Comparison of ENCODE assay signal across 10 mouse cellular contexts in the genomic region with DNA sequence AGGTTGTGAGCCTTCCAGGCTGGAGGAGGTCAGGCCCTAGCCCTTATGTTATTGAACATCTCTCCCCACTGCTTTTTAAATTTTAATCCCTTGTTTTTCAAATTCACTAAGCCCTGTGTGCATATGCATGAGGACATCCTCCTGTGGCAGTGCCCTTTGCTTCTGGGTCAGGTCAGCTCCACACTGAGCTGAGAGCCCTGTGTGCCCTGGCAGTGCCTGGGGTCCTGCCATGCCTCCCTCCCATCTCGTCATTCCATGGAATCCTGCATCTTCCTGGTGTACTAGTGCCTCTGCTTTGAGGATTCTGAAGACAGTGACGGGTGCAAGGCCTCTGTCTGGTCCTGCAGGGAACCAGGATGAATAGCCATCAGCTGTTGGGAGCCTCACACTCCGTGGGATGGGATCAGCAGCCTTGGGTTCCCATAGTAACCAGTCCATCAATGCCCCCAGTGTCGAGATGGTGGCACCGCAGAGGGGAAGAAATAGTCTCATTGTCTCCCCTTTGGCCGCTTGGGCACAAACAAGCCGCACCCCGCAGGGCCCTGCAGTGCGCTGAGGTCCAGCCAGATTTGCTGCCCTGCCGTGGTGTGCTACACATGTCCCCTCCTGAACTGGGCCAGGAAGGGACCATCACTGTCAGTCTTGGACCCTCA. TPM values are rescaled to one million over a fixed set of nuclear protein-coding genes. Genes with fewer than 3 reads are reported as not detected.
DNase-seq lines count a peak whose midpoint lies in the region; ATAC-seq lines count a peak whose summit lies in the region.
"Had no signal": no experiment of that assay in that cellular context is flagged by ENCODE, and none has a peak within 500 bp of the region (broad histone marks: within the 10 kb centered on the region; RNA-seq: fewer than 3 reads in every experiment).

No protein-coding gene starts in this region.

- peaks cover 29% of the 10 kb centered on the region for H3K4me1 ChIP-seq in forebrain, embryonic 10.5 days
- peaks cover 18% of the 10 kb centered on the region for H3K4me1 ChIP-seq in neural tube, embryonic 12.5 days

- no peak for DNase-seq in cerebellum, adult 8-10 months
- DNase-seq in forebrain, embryonic 10.5 days (ENCODE audit: extremely low spot score, low spot score), result peak; percentile 36
- DNase-seq in layer of hippocampus, adult 9-11 months, result peak; percentile 89
- no peak for DNase-seq in B cell, adult 2 months
- no peak for DNase-seq in adipocyte (ENCODE audit: low spot score)

- no peaks in the 10 kb centered on the region for H3K9me3 ChIP-seq in forebrain, embryonic 10.5 days
- H3K9me3 ChIP-seq in neural tube, embryonic 12.5 days, result no peaks in the 10 kb centered on the region
- H3K9me3 ChIP-seq: limb, embryonic 12.5 days had no signal

- H3K36me3 ChIP-seq in forebrain, embryonic 10.5 days (replicated peaks), result no peaks in the 10 kb centered on the region
- no peaks in the 10 kb centered on the region for H3K36me3 ChIP-seq in neural tube, embryonic 12.5 days
- H3K36me3 ChIP-seq: limb, embryonic 12.5 days had no signal

- no peak overlapping the region; the same call in 1 of the 2 replicates for H3K4me2 ChIP-seq in neural tube, embryonic 12.5 days (replicated peaks)
- H3K4me2 ChIP-seq: limb, embryonic 12.5 days had no signal

- 14% methylated on average over 10 of the region's 10 CpGs for WGBS in forebrain, embryonic 10.5 days
- WGBS in neural tube, embryonic 12.5 days, result 22% methylated on average over 10 of the region's 10 CpGs

- H3K27ac ChIP-seq in forebrain, embryonic 10.5 days, result peak overlapping the region; percentile 5
- no peak overlapping the region for H3K27ac ChIP-seq in neural tube, embryonic 12.5 days
- H3K27ac ChIP-seq: limb, embryonic 12.5 days had no signal

- peak; percentile 65 for ATAC-seq in cerebellum, adult (ENCODE audit: insufficient number of reproducible peaks, low FRiP score, low TSS enrichment)
- ATAC-seq in neural tube, embryonic 12.5 days (ENCODE audit: low FRiP score, low read depth), result peak; percentile 89
- no peak for ATAC-seq in erythroblast, adult 5-6 weeks (replicated peaks; ENCODE audit: low FRiP score, poor library complexity, severe bottlenecking)

- no peak overlapping the region for H3K9ac ChIP-seq in neural tube, embryonic 12.5 days
- H3K9ac ChIP-seq: limb, embryonic 12.5 days had no signal

- H3K27me3 ChIP-seq in forebrain, embryonic 10.5 days (ENCODE audit: poor library complexity, severe bottlenecking), result peaks cover 5% of the 10 kb centered on the region
- H3K27me3 ChIP-seq in neural tube, embryonic 12.5 days (replicated peaks), result no peaks in the 10 kb centered on the region

- H3K4me3 ChIP-seq in forebrain, embryonic 10.5 days, result no peak overlapping the region
- H3K4me3 ChIP-seq in neural tube, embryonic 12.5 days, result no peak overlapping the region
- H3K4me3 ChIP-seq: limb, embryonic 12.5 days had no signal

RNA-seq across cellular contexts. Expression of a gene that starts 9.5 kb away (rescaled TPM):
- 1.2 and 1.8 TPM in 2 replicates for polyA plus RNA-seq in forebrain, embryonic 10.5 days (2016; fragmentation: Nextera tagmentation; extraction: Ambion mirVana)
- polyA plus RNA-seq in neural tube, embryonic 12.5 days (2016; fragmentation: Nextera tagmentation; extraction: Ambion mirVana), result 1.5 and 1.8 TPM in 2 replicates
- not detected in 2 replicates for total RNA-seq in erythroblast, adult 5-6 weeks (2015; ENCODE audit: low replicate concordance)
- not detected in 2 replicates for total RNA-seq in erythroblast, adult 5-6 weeks (2017; ENCODE audit: low replicate concordance)
- total RNA-seq: neutrophil, adult 5-6 weeks had no signal

Comparison
In these comparisons a context has a peak if more than half of its experiments do, and no peak if none do; other contexts are left out.
1. DNase-seq: peak in forebrain, embryonic 10.5 days (single experiment) and layer of hippocampus, adult 9-11 months (single experiment); none in cerebellum, adult 8-10 months (single experiment), B cell, adult 2 months (0 of 2) and adipocyte (single experiment).